Mouse (Mus musculus) right cerebral cortex, adult 18-20 months (tissue): ENCODE measurements around the gene Phtf2.
"Not testable (repeated sequence)": the region's sequence is repeated elsewhere in the genome, so short reads cannot be mapped to it uniquely, and the experiment has no call there.

Experiments
- DNase-seq: peaks from one replicate; pipeline ENCODE4 v3.0.0; 2022; ENCODE audit warnings: mixed read lengths

Phtf2 gene

GRCm38 (mm10) chr5:20864216-20864969 lies 17.5 kb downstream of the Phtf2 start:
- DNase-seq: no peak

DNA sequence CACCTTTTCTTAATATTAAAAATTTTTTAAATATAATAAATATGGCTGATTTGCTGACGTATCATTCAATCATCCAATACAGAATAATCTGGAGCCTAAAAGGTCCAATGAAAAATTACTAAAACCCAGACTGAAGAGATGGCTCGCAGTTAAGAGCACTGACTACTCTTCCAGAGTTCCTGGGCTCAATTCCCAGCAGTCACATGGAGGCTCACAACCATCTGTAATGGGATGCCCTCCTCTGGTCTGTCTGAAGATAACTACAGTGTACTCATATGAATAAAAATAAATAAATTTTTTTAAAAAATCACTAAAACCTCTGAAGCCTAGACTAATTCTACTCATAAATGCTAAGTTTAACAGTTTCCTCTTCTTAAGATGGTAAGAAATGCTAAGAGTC lies 20.0 kb downstream of the Phtf2 start:
- DNase-seq: no peak

DNA sequence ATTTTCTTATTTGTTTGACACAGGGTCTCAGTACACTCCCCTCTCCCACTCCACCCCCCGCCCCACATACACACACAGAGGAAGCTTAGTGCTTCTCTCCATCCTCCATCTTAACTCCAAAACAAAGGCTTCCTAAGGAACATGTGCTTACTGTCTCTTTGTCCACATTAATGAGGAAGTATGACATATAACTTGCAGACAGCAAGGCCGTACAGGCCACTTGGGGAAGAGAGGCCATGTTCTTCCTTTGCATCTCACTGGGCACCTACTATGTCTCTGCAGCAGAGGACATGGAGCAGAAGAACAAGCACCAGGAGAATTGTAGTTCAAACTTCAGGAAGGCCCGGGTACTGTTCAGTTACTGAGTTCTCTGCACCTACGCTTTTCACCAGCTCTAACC lies 21.4 kb downstream of the Phtf2 start:
- DNase-seq: no peak

DNA sequence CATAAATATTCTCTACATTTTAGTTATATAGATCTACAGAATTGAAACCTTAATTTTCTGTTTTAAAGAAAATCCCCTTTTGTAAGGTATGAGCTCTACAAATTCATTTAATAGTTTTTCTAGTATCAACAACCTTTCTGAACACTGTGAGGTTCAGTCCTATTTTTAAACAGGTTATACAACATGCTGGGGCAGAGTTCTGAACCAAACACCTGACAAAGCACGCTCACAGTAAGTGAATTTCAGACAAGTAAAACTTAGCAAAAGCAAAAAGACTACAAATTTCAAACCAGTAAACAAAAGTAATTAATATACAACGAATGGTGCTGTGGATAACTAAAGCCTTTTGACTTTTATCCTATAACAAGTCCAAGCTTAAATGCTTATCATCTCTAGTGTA lies 23.5 kb downstream of the Phtf2 start:
- no peak for DNase-seq

DNA sequence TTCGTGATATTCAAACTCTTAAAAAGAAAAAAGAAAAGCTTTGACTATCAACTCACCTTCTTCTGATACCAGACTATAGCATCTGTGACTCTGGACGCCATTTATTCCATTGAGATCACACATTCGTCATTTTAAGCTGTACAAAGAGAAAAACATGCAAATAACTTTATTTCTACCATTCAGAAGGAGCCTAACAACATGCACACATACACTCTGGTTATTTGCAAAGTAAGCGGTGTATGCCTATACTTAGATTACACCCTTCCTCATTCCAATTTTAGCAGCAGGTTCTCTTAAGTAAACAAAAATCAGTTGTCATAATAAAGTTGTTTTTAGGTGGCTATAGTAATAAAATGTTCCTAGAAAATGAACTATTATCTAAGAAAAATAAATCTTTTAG lies 26.9 kb downstream of the Phtf2 start:
- DNase-seq: no peak

DNA sequence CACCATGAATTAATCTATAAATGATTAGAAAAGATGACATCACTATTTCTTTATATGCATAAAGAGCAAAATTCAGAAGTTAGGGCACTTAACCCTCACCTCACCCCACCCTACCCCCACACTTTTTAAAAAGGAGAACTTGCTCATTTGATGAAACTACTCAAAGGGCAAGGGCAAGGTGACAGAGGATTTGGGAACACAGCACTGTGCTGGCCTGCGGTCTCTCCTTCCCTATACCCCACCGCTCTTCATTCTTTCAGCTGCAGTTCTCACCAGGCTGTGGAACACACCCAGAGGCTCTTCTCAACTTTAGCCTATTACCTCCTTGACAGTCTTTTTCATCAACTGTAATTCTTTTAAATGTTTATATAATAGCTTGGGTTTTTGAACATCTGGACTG lies 34.9 kb downstream of the Phtf2 start:
- no peak for DNase-seq

DNA sequence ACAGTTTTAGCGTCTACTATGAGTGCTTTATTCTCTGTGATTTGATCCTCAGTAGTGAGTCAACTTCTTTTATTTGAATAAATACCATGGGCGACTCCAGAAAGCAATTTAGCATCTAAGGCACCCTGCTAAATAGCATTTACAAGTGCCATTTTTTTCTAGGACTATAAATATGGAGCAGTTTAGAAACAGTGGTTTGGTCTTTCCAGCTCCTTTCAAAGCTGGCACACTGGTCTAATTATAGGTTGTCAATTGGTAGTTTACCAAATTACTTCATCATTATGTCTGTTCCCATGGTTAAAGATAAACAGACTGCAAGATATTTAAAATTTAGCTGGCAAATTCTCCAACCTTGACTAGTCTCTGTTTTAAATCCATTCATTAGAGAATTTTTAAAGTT lies 38.1 kb downstream of the Phtf2 start:
- no peak for DNase-seq

DNA sequence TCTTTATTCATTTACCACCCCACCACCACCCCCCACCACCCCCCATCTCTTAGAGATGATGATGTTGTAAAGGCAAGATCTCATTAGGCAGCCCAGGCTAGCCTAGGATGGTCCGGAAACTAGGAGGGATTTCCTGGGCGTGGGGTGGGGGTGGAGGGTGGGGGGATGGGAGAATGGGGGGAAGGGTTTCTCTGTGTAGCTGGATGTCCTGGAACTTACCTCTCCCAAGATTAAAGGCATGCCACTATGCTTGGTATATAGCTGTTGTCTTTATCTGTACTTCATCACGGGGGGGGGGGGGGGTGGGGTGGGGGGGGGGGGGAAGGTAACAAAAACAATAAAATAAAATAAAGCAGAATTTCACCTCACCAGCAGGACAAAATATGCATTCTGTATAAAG lies 38.5 kb downstream of the Phtf2 start:
- DNase-seq: no peak

- no peak for DNase-seq
Observed at GRCm38 (mm10) chr5:20837082-20837481, 44.8 kb downstream of the Phtf2 start.

- no peak for DNase-seq
Observed at GRCm38 (mm10) chr5:20834399-20834798, 47.5 kb downstream of the Phtf2 start.

- no peak for DNase-seq
Observed at GRCm38 (mm10) chr5:20831433-20831832, 50.5 kb downstream of the Phtf2 start.

DNA sequence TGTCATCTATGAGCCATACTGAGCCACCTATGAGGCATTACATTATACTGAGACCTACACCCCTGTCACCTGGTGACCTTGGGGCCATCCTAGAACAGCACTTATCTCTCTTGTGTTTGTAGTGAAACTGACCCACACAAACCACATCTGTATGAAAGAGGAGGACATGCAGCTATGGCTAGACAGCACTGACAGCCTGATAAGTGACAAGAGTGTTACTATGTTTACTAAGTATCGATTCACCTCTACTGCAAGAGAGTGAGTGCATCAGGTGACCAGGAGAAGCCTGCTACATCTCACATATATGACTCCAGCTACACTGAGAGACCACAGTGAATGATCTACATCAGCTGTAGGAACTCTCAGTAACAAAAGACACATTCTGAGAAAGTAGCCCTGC lies 51.2 kb downstream of the Phtf2 start:
- DNase-seq: no peak

- DNase-seq: no peak
Observed at GRCm38 (mm10) chr5:20821647-20822046, 60.3 kb downstream of the Phtf2 start.

- no peak for DNase-seq
Observed at GRCm38 (mm10) chr5:20821122-20821521, 60.8 kb downstream of the Phtf2 start.

- no peak for DNase-seq
Observed at GRCm38 (mm10) chr5:20815094-20815493, 66.8 kb downstream of the Phtf2 start.

DNA sequence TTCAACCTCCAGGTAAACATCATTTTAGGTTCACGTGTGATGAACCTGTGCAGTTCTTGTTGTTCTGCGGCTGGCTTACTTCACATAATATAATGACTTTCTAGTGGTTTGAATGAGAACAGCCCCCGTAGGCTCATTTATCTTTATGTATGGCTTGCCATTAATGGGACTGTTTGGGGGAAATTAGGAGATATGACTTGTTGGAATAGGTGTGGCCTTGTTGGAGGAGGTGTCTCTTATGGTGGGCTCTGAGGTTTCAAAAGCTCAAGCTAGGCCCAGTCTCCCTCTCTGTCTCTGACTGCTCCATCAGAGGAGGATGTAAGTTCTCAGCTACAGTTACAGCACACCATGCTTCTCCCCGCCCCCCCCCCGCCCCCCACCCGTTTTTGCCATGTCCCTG lies 71.5 kb downstream of the Phtf2 start:
- no peak for DNase-seq

DNA sequence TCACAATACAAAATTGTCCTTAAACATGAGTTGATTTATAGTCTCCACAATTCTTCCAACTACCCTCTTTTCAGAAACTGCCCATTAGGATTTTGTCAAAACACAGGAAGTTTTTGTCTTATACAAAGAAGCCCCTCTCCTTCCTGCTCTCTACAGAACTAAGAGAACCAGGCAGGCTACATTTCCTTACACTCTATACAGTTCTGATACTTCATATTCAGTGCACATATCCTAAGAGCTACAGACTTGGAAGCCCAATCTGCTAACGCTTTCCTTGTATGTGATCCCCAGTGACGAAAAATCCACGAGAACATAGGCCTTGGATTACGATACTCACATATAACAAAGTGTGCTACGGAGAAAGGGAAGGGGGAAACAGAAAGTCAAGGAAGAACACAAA lies 86.0 kb downstream of the Phtf2 start:
- no peak for DNase-seq

GRCm38 (mm10) chr5:20791793-20792554 lies 90.0 kb downstream of the Phtf2 start:
- DNase-seq: no peak

DNA sequence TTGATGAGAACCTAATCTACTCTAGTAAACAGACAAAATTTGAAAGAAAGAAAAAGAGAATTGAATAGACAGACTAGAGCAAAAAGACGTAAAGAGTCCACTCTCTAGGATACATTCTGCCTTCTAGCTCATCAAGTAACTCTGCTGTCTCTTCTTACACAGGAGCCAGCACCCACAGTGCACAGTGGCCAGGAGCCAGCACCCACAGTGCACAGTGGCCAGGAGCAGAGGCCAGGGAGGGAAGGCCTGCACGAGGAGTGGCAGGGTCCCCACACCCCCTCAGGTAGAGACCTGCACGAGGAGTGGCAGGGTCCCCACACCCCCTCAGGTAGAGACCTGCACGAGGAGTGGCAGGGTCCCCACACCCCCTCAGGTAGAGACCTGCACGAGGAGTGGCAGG lies 95.5 kb downstream of the Phtf2 start:
- DNase-seq: not testable (repeated sequence)

DNA sequence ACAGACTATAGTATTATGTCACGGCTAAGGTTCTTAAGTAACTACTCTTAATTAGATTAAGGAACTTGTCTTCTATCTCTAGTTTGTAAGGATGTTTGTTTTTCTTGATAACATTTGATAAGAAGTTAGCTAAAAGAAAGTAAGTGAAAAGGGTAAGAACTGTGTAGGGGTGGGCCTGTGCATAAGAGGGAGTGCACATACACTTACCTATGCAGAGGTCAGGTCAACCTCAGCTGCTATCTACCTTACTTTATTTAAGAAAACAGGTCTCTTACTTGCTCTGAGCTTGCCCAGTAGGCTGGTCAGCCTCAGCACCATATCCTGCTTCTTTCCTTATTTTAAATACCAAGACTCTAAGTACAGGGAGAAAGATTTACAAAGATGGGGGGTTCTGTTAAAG lies 100.8 kb downstream of the Phtf2 start:
- DNase-seq: no peak

DNA sequence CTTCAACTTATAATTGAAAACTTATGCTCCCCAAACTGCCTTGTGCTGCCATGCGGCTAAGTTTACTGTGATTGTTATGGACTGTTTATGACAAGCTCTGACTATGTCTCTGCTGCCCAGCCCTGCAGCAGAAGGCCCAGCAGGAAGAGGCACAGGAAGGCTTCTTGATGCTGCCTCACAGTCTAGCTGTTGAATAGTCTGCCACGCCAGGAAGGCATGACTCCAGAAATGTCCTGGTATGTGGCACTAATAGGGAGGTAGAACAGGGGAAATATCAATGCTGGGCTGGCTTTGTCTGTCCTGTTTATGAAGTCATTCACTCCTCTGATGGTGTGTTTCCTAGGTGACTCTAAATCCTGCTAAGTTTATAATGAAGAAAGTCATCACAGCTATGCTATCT lies 102.7 kb downstream of the Phtf2 start:
- no peak for DNase-seq

- peak; percentile 13 for DNase-seq
Observed at GRCm38 (mm10) chr5:20778274-20778984, 103.5 kb downstream of the Phtf2 start.

GRCm38 (mm10) chr5:20773341-20773740 lies 108.6 kb downstream of the Phtf2 start:
- peak; percentile 41 for DNase-seq

DNA sequence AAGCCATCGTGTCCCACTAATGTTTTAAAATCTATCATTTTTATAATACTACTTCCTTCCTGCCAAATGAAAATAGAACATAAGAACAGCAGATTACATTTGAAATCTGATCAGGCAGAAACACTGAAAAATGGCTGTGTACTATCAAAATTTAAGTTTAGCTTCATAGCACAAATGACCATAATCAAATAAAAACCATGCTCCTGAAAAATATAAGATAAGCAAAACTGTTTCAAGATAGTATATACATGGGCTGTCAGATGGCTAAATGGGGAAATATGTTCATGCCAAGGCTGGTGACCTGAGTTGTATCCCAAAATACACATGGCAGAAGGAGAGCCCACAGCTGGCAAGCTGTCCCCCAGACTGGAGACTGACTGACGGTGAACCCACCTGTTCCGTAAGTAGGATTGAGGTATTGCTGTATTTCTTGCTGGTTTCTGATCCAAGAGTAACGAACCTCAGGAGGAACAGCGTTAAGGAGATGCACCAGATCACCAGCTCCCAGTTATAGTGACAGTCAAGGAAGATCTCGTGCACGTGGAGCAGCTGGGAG lies 116.5 kb downstream of the Phtf2 start:
- DNase-seq: no peak
